Mouse (Mus musculus) bone marrow, adult 2 months (tissue): ENCODE results near the gene Dpep1. TPM values are rescaled to one million over a fixed set of nuclear protein-coding genes. Genes with fewer than 3 reads are reported as not detected.
"Not testable (repeated sequence)": the region's sequence is repeated elsewhere in the genome, so short reads cannot be mapped to it uniquely, and the experiment has no call there.

Source experiments
- H3K27ac ChIP-seq: fragments of 200-500 bp; 2 replicates; pipeline ENCODE4 v1.5.1; 2012; ENCODE audit warnings: low read depth, mild to moderate bottlenecking, control low read depth, inconsistent platforms, low read length; ENCODE audit not compliant: control insufficient read depth, poor library complexity, insufficient read depth
- H3K4me1 ChIP-seq: fragments of 200-500 bp; 2 replicates; pipeline ENCODE4 v1.6.1; 2011; ENCODE audit warnings: low read length; ENCODE audit not compliant: control insufficient read depth, insufficient read depth
- H3K4me3 ChIP-seq: fragments of 200-500 bp; replicated peaks from 2 replicates; pipeline ENCODE3; 2011; ENCODE audit warnings: mild to moderate bottlenecking, low read depth, low read length, control low read depth; ENCODE audit not compliant: control insufficient read depth
- CTCF ChIP-seq: fragments of 200-500 bp; IDR thresholded peaks from 2 replicates; pipeline ENCODE4 v1.5.1; 2011; ENCODE audit warnings: low read length, control low read depth; ENCODE audit not compliant: control insufficient read depth, insufficient read depth
- POLR2A ChIP-seq: fragments of 200-500 bp; IDR thresholded peaks from 2 replicates; pipeline ENCODE4 v1.6.1; 2011; ENCODE audit warnings: low read depth, mild to moderate bottlenecking, control low read depth, low read length, borderline replicate concordance; ENCODE audit not compliant: control insufficient read depth
- WGBS: fragments of 180-500 bp; shearing (Covaris S2); methylation state at CpG from one replicate; pipeline ENCODE4 v1.1.7; 2018; 5-methylcytosine and 5-hydroxymethylcytosine counted together
- polyA plus RNA-seq: library from polyadenylated mRNA; stranded (reverse); fragments of >200 nt; gene quantifications from 2 replicates; pipeline ENCODE4 v1.2.4, GENCODE M21; 2011; ENCODE audit warnings: low replicate concordance; ENCODE audit not compliant: missing spikeins, insufficient read depth, insufficient read length

Gene Dpep1
- polyA plus RNA-seq, 1 experiment, result 14.2 TPM

GRCm38 (mm10) chr8:123224278-123225266 lies 38.5 kb downstream of the Dpep1 start, which contains the start of gene Cdk10:
Cdk10 (plus strand) TSS chr8:123224842.
- Histone ChIP-seq H3K27ac (peak within 1 kb of the TSS; percentile 44), H3K4me3 (peak within 1 kb of the TSS; percentile 88)

GRCm38 (mm10) chr8:123228416-123228815 lies 42.4 kb downstream of the Dpep1 start:
- 82% methylated on average over 1 of the region's 1 CpGs for WGBS
- no peak overlapping the region for H3K4me3 ChIP-seq
- no peak for TF ChIP-seq CTCF
- TF ChIP-seq POLR2A, result no peak
- H3K4me1 ChIP-seq, result peaks cover 2% of the 10 kb centered on the region; the same call in 1 of the 2 replicates
- no peak overlapping the region for H3K27ac ChIP-seq

More at GRCm38 (mm10) chr8:123224278-123225266, 38.5 kb downstream of the Dpep1 start, which contains the start of gene Cdk10:
- WGBS, result 2% methylated on average over 59 of the region's 59 CpGs
- no peak for TF ChIP-seq CTCF
- TF ChIP-seq POLR2A, result peak; percentile 96
- H3K4me1 ChIP-seq, result peaks cover 2% of the 10 kb centered on the region; the same call in 1 of the 2 replicates

GRCm38 (mm10) chr8:123230326-123230725 lies 44.3 kb downstream of the Dpep1 start:
- not testable (repeated sequence) for H3K27ac ChIP-seq, H3K4me3 ChIP-seq, H3K4me1 ChIP-seq
- 75% methylated on average over 11 of the region's 11 CpGs for WGBS

- 75% methylated on average over 5 of the region's 5 CpGs for WGBS
- TF ChIP-seq POLR2A (no peak), CTCF (no peak)
- Histone ChIP-seq H3K4me1 (peaks cover 2% of the 10 kb centered on the region; the same call in 1 of the 2 replicates), H3K27ac (no peak overlapping the region), H3K4me3 (no peak overlapping the region)
These were observed 45.7 kb downstream of the Dpep1 start for GRCm38 (mm10) chr8:123231742-123232141.

GRCm38 (mm10) chr8:123232553-123232952 lies 46.5 kb downstream of the Dpep1 start:
- TF ChIP-seq POLR2A (no peak), CTCF (no peak)
- no peak overlapping the region for H3K27ac ChIP-seq
- H3K4me3 ChIP-seq, result no peak overlapping the region
- 65% methylated on average over 7 of the region's 7 CpGs for WGBS
- H3K4me1 ChIP-seq, result peaks cover 2% of the 10 kb centered on the region; the same call in 1 of the 2 replicates

GRCm38 (mm10) chr8:123233300-123233699 lies 47.3 kb downstream of the Dpep1 start:
- TF ChIP-seq POLR2A (no peak), CTCF (no peak)
- no peak overlapping the region for H3K4me3 ChIP-seq
- H3K27ac ChIP-seq, result no peak overlapping the region
- peaks cover 2% of the 10 kb centered on the region; the same call in 1 of the 2 replicates for H3K4me1 ChIP-seq
- WGBS, result 79% methylated on average over 13 of the region's 13 CpGs

DNA sequence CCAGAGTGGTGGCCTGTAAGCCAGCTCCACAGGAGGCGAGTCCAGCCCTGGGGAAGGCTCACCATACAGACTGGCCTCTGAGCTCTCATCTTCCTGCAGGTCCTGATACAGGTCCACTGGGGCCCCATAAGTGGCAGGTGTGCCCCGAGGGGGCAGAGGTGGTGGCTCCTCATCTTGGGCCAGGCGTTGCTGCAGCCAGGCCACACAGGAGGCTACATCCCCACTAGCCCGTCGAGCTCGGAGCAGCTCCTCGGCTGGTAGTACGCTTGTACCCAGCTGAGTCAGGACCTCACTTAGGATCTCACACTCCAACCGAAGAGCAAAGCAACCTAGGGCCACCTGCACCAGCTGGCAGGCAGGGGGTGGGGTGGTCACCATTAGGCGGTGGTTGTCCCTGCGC lies 47.7 kb downstream of the Dpep1 start:
- 83% methylated on average over 11 of the region's 11 CpGs for WGBS
- TF ChIP-seq CTCF, result no peak
- no peak for TF ChIP-seq POLR2A
- H3K4me1 ChIP-seq, result peaks cover 2% of the 10 kb centered on the region; the same call in 1 of the 2 replicates
- H3K4me3 ChIP-seq, result no peak overlapping the region
- H3K27ac ChIP-seq, result no peak overlapping the region

- H3K27ac ChIP-seq, result no peak overlapping the region
- 35% methylated on average over 13 of the region's 13 CpGs for WGBS
- TF ChIP-seq POLR2A (no peak), CTCF (no peak)
- H3K4me1 ChIP-seq, result peaks cover 2% of the 10 kb centered on the region; the same call in 1 of the 2 replicates
- peak overlapping the region; percentile 86 for H3K4me3 ChIP-seq
These were observed 49.0 kb downstream of the Dpep1 start for GRCm38 (mm10) chr8:123234918-123235519.
